Mouse (Mus musculus): Measurements from ENCODE around the gene Zdhhc19. TPM values are rescaled to one million over a fixed set of nuclear protein-coding genes. Genes with fewer than 3 reads are reported as not detected.

Gene Zdhhc19
- not detected in 2 replicates for polyA plus RNA-seq (2014; fragmentation: Nextera tagmentation; extraction: Ambion mirVana)

DNA sequence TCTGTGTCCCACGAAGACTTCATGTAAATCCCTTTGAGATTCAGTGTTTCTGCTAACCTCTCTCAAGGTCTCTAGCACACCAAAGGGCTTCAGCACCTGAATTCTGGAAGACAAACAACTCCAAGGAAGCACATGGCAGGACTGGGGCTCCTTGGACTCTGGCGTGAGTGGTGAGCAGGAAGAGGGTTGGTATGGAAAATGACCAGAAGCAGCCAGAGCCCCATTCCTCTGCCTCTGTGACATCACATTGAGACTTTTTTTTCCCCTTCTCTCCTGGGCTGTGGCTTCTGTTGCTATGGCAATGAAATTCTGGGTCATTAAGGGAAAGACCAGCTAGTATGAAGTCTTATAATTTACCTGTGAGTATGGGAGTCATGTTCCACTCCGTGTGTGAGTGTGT lies at the start of gene Zdhhc19:
TSS of gene Zdhhc19 (plus strand) at position 301 of the 400 bp plus-strand sequence.
- ATAC-seq (ENCODE audit: insufficient read depth, low FRiP score, low TSS enrichment) (no peak), DNase-seq (ENCODE audit: low spot score) (no peak)
- H3K9me3 ChIP-seq (ENCODE audit: control insufficient read depth, low read length): no peaks in the 10 kb centered on the region
- H3K4me1 ChIP-seq (ENCODE audit: control insufficient read depth, insufficient read depth, low read length): no peaks in the 10 kb centered on the region
- H3K27me3 ChIP-seq (ENCODE audit: control insufficient read depth, insufficient read depth, low read length): no peaks in the 10 kb centered on the region
- H3K4me3 ChIP-seq (ENCODE audit: low read depth, low read length): no peak within 1 kb of the TSS
- H3K27ac ChIP-seq (ENCODE audit: low read depth, low read length): no peak within 1 kb of the TSS
- no peaks in the 10 kb centered on the region for H3K36me3 ChIP-seq (ENCODE audit: control insufficient read depth, insufficient read depth, low read length)
- 82% methylated on average over 3 of the region's 3 CpGs for WGBS
- H3K9ac ChIP-seq (ENCODE audit: low read length): no peak within 1 kb of the TSS
- H3K4me2 ChIP-seq (ENCODE audit: low read depth): no peak within 1 kb of the TSS

DNA sequence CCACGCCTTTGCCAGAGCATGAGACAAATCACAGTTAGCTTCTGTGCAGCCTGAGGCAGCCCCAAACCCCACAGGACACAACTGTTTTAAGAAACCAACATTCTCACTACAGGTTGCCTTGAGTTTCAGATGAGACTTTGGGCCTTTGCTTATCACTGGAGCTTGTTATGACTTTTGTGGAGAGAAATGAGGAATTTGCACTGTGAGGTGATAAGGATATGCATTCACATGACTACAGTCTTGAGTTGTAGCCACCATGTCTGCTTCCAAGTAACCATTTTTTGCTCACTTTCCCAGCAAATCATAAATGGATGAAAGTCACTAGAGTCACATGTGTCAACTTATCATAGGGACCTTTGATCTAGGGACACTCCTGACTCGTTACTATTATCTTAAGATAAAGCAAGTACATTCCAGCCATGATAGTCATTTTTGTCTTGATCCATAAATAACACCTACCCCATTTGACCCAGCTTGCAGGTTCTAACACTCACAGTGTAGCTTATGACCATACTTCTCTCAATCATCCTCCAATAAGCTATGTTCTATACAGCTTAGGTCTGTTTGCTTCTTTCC lies 49.4 kb upstream of the Zdhhc19 start:
- Histone ChIP-seq H3K36me3 (ENCODE audit: control insufficient read depth, insufficient read depth, low read length) (no peaks in the 10 kb centered on the region), H3K4me2 (ENCODE audit: low read depth) (no peak overlapping the region), H3K27ac (ENCODE audit: low read depth, low read length) (no peak overlapping the region), H3K4me3 (ENCODE audit: low read depth, low read length) (no peak overlapping the region), H3K9ac (ENCODE audit: low read length) (no peak overlapping the region), H3K27me3 (ENCODE audit: control insufficient read depth, insufficient read depth, low read length) (no peaks in the 10 kb centered on the region), H3K9me3 (ENCODE audit: control insufficient read depth, low read length) (no peaks in the 10 kb centered on the region), H3K4me1 (ENCODE audit: control insufficient read depth, insufficient read depth, low read length) (no peaks in the 10 kb centered on the region)
- DNase-seq (ENCODE audit: low spot score) (no peak), ATAC-seq (ENCODE audit: insufficient read depth, low FRiP score, low TSS enrichment) (no peak)
- WGBS: 81% methylated on average over 2 of the region's 2 CpGs

DNA sequence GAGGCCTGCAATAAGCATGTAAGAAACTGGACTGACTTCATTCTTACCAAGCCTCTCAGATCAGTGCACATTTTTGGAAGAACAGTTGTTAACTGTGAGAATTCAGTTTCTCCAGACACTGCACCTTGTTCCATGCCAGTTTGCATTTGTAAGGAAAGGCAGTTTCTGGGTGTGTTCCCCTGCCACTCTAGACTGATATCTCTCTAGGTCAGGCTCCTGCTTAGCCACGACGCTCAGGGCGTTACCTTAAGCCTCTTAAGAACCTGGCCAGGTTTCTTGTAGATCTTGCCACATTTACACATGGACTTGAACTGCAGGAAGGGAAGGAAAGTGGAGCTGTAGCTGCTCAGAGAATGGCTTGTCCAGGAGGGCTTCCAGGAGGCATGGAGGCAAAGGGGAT lies 46.4 kb upstream of the Zdhhc19 start:
- H3K36me3 ChIP-seq (ENCODE audit: control insufficient read depth, insufficient read depth, low read length): no peaks in the 10 kb centered on the region
- no peak overlapping the region for H3K9ac ChIP-seq (ENCODE audit: low read length)
- no peak overlapping the region for H3K4me2 ChIP-seq (ENCODE audit: low read depth)
- 80% methylated on average over 3 of the region's 3 CpGs for WGBS
- DNase-seq (ENCODE audit: low spot score) (no peak), ATAC-seq (ENCODE audit: insufficient read depth, low FRiP score, low TSS enrichment) (no peak)
- H3K27ac ChIP-seq (ENCODE audit: low read depth, low read length): no peak overlapping the region
- no peaks in the 10 kb centered on the region for H3K27me3 ChIP-seq (ENCODE audit: control insufficient read depth, insufficient read depth, low read length)
- H3K4me3 ChIP-seq (ENCODE audit: low read depth, low read length): no peak overlapping the region
- H3K4me1 ChIP-seq (ENCODE audit: control insufficient read depth, insufficient read depth, low read length): no peaks in the 10 kb centered on the region
- H3K9me3 ChIP-seq (ENCODE audit: control insufficient read depth, low read length): no peaks in the 10 kb centered on the region

DNA sequence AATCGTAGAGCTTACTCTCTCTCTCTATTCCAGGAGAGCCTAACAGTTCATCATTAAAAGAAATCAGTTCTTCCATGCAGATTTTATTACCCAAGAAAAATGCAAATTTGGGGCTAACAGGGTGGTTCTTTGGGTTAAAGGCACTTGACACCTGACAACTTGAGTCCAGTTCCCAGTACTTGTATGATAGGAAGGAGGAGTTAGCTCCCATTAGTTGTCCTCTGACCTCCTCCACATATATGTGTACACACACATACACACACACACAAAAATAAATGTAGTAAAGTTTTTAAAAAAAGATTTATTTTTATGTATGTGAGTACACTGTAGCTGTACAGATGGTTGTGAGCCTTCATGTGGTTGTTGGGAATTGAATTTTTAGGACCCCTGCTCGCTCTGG lies 45.9 kb upstream of the Zdhhc19 start:
- no peak for ATAC-seq (ENCODE audit: insufficient read depth, low FRiP score, low TSS enrichment)
- Histone ChIP-seq H3K4me1 (ENCODE audit: control insufficient read depth, insufficient read depth, low read length) (no peaks in the 10 kb centered on the region), H3K9ac (ENCODE audit: low read length) (no peak overlapping the region), H3K27ac (ENCODE audit: low read depth, low read length) (no peak overlapping the region), H3K4me2 (ENCODE audit: low read depth) (no peak overlapping the region), H3K4me3 (ENCODE audit: low read depth, low read length) (no peak overlapping the region), H3K36me3 (ENCODE audit: control insufficient read depth, insufficient read depth, low read length) (no peaks in the 10 kb centered on the region), H3K27me3 (ENCODE audit: control insufficient read depth, insufficient read depth, low read length) (no peaks in the 10 kb centered on the region), H3K9me3 (ENCODE audit: control insufficient read depth, low read length) (no peaks in the 10 kb centered on the region)
- no peak for DNase-seq (ENCODE audit: low spot score)
- 86% methylated on average over 2 of the region's 2 CpGs for WGBS

DNA sequence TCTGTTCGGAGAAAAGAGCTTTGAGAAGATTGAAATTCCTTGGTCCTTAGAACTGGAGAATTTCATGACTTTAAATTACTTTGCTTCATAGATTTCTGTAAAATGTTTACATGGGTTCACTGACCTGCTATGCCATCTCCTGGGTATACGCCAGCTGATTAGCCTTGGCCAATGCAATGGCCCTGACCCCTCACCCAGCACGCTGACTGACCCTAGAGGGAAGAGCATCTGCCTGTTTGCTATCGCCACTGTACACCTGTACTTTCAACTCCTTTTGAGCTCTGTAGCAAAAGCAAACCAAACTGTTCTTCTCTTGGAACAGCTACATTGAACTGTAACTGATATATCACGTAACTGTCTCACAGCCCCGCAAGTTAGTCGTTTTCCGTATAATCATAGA lies 43.0 kb upstream of the Zdhhc19 start:
- Histone ChIP-seq H3K9ac (ENCODE audit: low read length) (no peak overlapping the region), H3K9me3 (ENCODE audit: control insufficient read depth, low read length) (no peaks in the 10 kb centered on the region), H3K27me3 (ENCODE audit: control insufficient read depth, insufficient read depth, low read length) (no peaks in the 10 kb centered on the region), H3K36me3 (ENCODE audit: control insufficient read depth, insufficient read depth, low read length) (no peaks in the 10 kb centered on the region), H3K27ac (ENCODE audit: low read depth, low read length) (no peak overlapping the region), H3K4me1 (ENCODE audit: control insufficient read depth, insufficient read depth, low read length) (no peaks in the 10 kb centered on the region), H3K4me2 (ENCODE audit: low read depth) (no peak overlapping the region), H3K4me3 (ENCODE audit: low read depth, low read length) (no peak overlapping the region)
- WGBS: 94% methylated on average over 8 of the region's 8 CpGs
- ATAC-seq (ENCODE audit: insufficient read depth, low FRiP score, low TSS enrichment) (no peak), DNase-seq (ENCODE audit: low spot score) (no peak)

DNA sequence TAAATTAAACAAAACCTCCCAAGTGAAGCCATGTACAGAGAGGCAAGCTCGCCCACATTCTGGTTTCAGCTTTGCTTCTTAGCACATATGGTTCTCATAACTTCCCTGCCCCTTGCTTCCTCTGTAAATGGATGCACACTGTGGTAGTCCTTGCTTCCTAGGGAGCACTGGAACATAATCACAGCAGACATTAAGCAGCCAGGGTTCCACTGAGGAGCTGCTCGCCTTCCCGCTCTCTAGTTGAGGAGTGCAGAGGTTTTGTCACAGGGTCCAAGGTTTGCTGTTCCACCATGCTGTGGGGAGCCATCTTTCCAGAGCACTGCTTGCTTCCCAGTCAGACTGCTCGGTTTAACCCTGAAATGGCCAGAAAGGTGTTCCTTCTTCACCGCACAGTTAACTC lies 41.4 kb upstream of the Zdhhc19 start:
- no peak for ATAC-seq (ENCODE audit: insufficient read depth, low FRiP score, low TSS enrichment)
- H3K27me3 ChIP-seq (ENCODE audit: control insufficient read depth, insufficient read depth, low read length): no peaks in the 10 kb centered on the region
- H3K27ac ChIP-seq (ENCODE audit: low read depth, low read length): no peak overlapping the region
- no peak for DNase-seq (ENCODE audit: low spot score)
- H3K4me1 ChIP-seq (ENCODE audit: control insufficient read depth, insufficient read depth, low read length): no peaks in the 10 kb centered on the region
- H3K4me2 ChIP-seq (ENCODE audit: low read depth): no peak overlapping the region
- H3K9me3 ChIP-seq (ENCODE audit: control insufficient read depth, low read length): no peaks in the 10 kb centered on the region
- H3K36me3 ChIP-seq (ENCODE audit: control insufficient read depth, insufficient read depth, low read length): no peaks in the 10 kb centered on the region
- no peak overlapping the region for H3K4me3 ChIP-seq (ENCODE audit: low read depth, low read length)
- H3K9ac ChIP-seq (ENCODE audit: low read length): no peak overlapping the region
- 76% methylated on average over 5 of the region's 5 CpGs for WGBS

DNA sequence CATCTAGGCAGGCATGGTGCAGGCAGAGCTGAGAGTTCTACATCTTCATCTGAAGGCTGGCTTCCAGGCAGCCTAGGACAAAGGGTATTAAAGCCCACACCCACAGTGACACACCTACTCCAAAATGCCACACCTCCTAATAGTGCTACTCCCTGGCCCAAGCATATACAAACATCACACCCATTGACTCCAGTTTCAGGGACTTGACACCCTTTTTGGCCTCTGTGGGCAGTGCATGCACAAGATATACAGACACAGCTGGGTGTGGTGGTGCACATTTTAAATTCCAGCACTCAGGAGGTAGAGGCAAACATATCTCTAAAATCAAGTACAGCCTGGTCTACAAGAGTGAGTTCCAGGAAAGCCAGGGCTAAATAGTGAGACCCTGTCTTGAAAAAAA lies 40.0 kb upstream of the Zdhhc19 start:
- no peak overlapping the region for H3K4me2 ChIP-seq (ENCODE audit: low read depth)
- H3K9me3 ChIP-seq (ENCODE audit: control insufficient read depth, low read length): no peaks in the 10 kb centered on the region
- no peak overlapping the region for H3K9ac ChIP-seq (ENCODE audit: low read length)
- H3K4me3 ChIP-seq (ENCODE audit: low read depth, low read length): no peak overlapping the region
- no peak for DNase-seq (ENCODE audit: low spot score)
- no peaks in the 10 kb centered on the region for H3K36me3 ChIP-seq (ENCODE audit: control insufficient read depth, insufficient read depth, low read length)
- H3K27ac ChIP-seq (ENCODE audit: low read depth, low read length): no peak overlapping the region
- no peaks in the 10 kb centered on the region for H3K27me3 ChIP-seq (ENCODE audit: control insufficient read depth, insufficient read depth, low read length)
- no peak for ATAC-seq (ENCODE audit: insufficient read depth, low FRiP score, low TSS enrichment)
- no peaks in the 10 kb centered on the region for H3K4me1 ChIP-seq (ENCODE audit: control insufficient read depth, insufficient read depth, low read length)

DNA sequence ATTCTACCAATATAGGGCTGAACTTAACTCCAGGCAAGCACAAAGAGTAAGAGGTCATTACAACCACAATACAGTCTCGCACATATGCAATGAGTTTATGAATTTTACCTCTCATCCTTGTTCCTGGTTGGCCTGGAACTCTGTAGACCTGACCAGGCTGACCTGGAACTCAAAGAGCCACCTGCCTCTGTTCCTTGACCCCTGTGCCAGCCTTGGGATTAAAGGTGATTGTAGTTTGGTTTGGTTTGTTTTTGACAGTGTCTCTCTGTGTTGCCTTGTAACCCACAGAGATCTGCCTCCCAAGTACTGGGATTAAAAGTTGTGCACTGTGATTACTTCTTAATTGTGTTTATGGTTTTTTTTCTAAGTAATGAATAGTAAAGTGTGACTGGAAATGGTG lies 39.3 kb upstream of the Zdhhc19 start:
- Histone ChIP-seq H3K27me3 (ENCODE audit: control insufficient read depth, insufficient read depth, low read length) (no peaks in the 10 kb centered on the region), H3K36me3 (ENCODE audit: control insufficient read depth, insufficient read depth, low read length) (no peaks in the 10 kb centered on the region), H3K27ac (ENCODE audit: low read depth, low read length) (no peak overlapping the region), H3K9me3 (ENCODE audit: control insufficient read depth, low read length) (no peaks in the 10 kb centered on the region), H3K4me3 (ENCODE audit: low read depth, low read length) (no peak overlapping the region), H3K9ac (ENCODE audit: low read length) (no peak overlapping the region), H3K4me2 (ENCODE audit: low read depth) (no peak overlapping the region), H3K4me1 (ENCODE audit: control insufficient read depth, insufficient read depth, low read length) (no peaks in the 10 kb centered on the region)
- no peak for DNase-seq (ENCODE audit: low spot score)
- no peak for ATAC-seq (ENCODE audit: insufficient read depth, low FRiP score, low TSS enrichment)
- WGBS: 94% methylated on average over 1 of the region's 1 CpGs

DNA sequence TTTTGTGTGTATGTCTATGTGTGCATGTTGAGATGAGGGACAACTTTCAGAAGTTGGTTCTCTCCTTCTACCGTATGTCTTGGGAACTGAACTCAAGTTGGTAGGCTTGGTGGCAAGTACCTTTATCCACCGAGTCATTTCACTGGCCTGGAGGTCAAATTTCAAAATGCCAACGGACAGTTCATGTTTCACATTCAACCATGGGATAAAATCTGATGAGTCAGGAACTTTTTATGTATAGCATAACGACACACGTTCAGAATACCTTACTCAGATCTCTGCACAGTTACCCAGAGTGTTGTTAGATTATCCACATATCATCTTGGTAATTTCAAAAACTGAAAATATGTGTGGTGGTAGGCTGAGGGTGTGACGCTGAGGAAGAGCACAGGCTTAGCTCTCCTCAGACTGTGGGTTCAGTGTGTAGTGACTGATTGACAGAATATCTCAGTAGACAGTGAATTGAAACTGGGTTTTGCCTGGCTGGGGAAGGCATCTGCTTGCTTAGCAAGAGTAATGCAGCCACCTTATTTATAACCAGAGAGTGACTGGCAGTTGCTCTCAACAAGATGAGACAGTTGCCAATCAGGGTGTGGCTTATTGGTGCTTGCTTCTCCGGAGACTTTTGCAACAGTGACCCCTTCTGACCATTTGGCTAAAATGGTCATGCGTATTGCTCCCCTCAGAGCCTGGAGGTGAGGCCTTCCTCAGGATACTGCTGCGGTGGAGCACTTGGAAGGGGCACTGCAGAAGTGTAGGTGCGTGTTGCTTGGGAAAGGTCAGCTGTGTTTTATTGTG lies 38.3 kb upstream of the Zdhhc19 start:
- Histone ChIP-seq H3K4me2 (ENCODE audit: low read depth) (no peak overlapping the region), H3K4me3 (ENCODE audit: low read depth, low read length) (no peak overlapping the region), H3K36me3 (ENCODE audit: control insufficient read depth, insufficient read depth, low read length) (no peaks in the 10 kb centered on the region; the same call in 1 of the 2 replicates), H3K9ac (ENCODE audit: low read length) (no peak overlapping the region), H3K4me1 (ENCODE audit: control insufficient read depth, insufficient read depth, low read length) (no peaks in the 10 kb centered on the region), H3K9me3 (ENCODE audit: control insufficient read depth, low read length) (no peaks in the 10 kb centered on the region), H3K27me3 (ENCODE audit: control insufficient read depth, insufficient read depth, low read length) (no peaks in the 10 kb centered on the region), H3K27ac (ENCODE audit: low read depth, low read length) (no peak overlapping the region)
- ATAC-seq (ENCODE audit: insufficient read depth, low FRiP score, low TSS enrichment): no peak
- 60% methylated on average over 10 of the region's 10 CpGs for WGBS
- peak; percentile 16 for DNase-seq (ENCODE audit: low spot score)
